Mouse (Mus musculus) lung, adult 2 months (tissue): ENCODE measurements around the gene Dennd5a.

Experiments
- CTCF ChIP-seq: fragments of 200-500 bp; IDR thresholded peaks from 2 replicates; pipeline ENCODE4 v1.5.1; 2011; ENCODE audit warnings: mild to moderate bottlenecking, low read length, control low read depth; ENCODE audit not compliant: insufficient read depth
- POLR2A ChIP-seq: fragments of 200-500 bp; IDR thresholded peaks from 2 replicates; pipeline ENCODE4 v1.6.1; 2011; ENCODE audit warnings: low read depth, mild to moderate bottlenecking, control low read depth, low read length, borderline replicate concordance; ENCODE audit errors: extremely low read depth

DNA sequence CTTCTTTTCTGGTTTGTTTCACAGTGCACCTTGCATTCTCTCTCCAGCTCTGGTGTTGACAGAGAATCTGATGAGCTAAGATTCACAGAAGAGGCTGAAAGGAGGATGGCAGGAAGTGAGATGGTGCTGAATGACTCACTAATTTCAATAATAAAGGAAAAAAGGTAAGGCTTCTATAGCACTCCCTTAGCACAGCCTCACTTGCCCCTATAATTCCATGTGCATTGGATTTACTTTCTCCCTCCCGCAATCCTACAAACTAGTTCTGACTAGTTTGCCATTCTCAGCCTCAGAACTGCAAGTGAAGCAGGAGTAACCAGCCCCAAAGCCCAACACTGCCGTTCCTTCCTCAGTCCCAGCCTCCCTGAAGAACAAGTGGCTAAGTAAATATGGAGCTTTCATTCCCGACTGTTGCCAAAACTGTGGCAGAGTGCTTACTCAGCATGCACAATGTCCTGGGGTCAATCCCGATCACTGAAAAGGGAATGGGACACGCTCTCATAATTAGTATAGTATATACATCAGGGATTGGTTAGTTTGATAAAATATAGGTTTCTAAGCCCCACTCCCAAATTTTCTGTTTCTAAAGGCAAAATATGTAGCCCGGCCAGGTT lies 15.7 kb downstream of the Dennd5a start:
- TF ChIP-seq CTCF (no peak), POLR2A (no peak)
